Mouse (Mus musculus): ENCODE measurements around the gene Hist1h2be. TPM values are rescaled to one million over a fixed set of nuclear protein-coding genes. Genes with fewer than 3 reads are reported as not detected.
"Not testable (repeated sequence)": the region's sequence is repeated elsewhere in the genome, so short reads cannot be mapped to it uniquely, and the experiment has no call there.

Hist1h2be gene
- total RNA-seq, 2 experiments from 2014 or later = 27.7 to 32.2 TPM

DNA sequence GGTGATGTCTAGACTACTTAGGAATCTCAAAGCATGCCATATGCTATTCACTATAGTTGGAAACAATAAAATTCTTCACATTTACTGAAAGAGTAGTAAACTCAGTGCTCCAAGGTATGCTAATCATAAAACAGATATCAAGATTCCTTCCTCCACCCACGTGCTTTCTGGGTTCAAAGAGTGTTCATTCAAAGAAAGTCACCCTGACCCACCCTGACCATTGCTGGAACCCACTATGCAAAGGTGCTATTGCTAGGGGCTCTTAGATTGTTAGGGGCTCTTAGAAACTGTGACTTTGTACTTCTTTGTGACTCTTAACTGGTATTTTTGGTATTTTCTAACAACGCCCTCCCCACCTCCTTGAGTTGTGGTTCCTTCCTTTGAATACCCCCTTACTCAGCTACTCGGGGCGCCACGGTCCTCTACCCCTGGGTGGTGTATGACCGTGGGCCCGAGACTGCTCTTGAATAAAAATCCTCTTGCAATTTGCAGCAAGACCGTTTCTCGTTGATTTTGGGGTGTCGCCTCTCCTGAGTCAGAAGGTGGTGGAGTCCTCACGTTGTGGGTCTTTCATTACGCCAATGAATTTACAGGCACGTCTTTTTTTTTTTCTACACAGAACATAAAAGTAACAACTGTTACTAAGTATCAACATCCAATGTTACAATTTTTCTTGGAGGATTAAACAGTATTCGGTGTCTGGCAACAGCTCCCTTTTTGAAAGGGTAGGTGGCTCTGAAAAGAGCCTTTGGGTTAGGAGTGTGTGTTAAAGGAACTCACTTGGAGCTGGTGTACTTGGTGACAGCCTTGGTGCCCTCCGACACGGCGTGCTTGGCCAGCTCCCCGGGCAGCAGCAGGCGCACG is 47.7 kb downstream of the Hist1h2be start:
- not testable (repeated sequence) for DNase-seq

- DNase-seq = no peak
Measured at GRCm38 (mm10) chr13:23572218-23573033, 48.5 kb downstream of the Hist1h2be start.

DNA sequence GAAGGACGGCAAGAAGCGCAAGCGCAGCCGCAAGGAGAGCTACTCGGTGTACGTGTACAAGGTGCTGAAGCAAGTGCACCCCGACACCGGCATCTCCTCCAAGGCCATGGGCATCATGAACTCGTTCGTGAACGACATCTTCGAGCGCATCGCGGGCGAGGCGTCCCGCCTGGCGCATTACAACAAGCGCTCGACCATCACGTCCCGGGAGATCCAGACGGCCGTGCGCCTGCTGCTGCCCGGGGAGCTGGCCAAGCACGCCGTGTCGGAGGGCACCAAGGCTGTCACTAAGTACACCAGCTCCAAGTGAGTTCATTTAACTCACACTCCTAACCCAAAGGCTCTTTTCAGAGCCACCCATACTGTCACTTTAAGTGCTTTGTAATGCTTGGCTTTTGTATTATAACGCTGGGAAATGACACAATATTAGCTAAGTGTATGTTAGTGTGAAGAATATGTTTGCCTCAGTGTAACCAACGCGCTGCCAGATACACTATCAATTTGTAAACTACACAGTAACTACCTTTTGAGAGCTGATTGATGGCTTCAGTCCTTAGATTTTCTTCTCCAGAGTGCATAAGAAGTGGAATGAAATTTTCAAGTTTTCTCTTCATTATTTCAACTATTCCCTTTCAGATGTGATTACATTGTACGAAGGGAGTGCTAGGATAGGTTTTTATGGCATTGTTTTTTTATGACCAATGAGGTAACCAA is 49.3 kb downstream of the Hist1h2be start:
- not testable (repeated sequence) for DNase-seq

DNA sequence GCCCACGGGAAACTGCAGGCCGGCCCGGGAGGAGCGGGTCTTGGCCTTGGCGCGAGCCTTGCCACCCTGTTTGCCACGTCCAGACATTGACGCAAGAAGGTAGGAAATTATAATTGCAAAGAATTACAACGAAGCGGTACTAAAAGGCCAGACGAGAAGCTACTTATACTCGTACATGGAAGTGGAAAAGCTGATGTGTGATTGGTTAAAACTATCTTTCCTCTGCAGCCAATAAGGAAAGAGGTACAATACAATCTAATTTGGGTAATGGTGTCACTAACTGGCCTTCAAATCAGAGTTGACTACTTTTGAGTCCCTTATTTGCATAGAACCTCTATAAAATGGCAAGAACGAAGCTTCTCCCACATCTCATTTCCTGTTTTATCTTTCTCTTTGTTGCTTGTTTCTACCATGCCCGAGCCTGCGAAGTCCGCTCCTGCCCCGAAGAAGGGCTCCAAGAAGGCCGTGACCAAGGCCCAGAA is 49.9 kb downstream of the Hist1h2be start, which contains the start of the genes Hist1h2ae and Hist1h2bg:
Gene Hist1h2ae (minus strand): TSS at position 199 of the 482 bp plus-strand sequence.
Gene Hist1h2bg (plus strand): TSS at position 375 of the 482 bp plus-strand sequence.
- DNase-seq = peak; percentile 69

- DNase-seq = not testable (repeated sequence)
Measured at GRCm38 (mm10) chr13:23570261-23571021, 50.5 kb downstream of the Hist1h2be start.

- no peak for DNase-seq
Measured at GRCm38 (mm10) chr13:23564482-23564881, 56.4 kb downstream of the Hist1h2be start.

- peak; percentile 42 for DNase-seq
Measured at GRCm38 (mm10) chr13:23562699-23563462, 58.0 kb downstream of the Hist1h2be start.

- DNase-seq = peak; percentile 94
Measured at GRCm38 (mm10) chr13:23561883-23562659, 58.9 kb downstream of the Hist1h2be start, which contains the start of gene Hist1h3e. Gene Hist1h3e (minus strand): TSS chr13:23562369.

DNA sequence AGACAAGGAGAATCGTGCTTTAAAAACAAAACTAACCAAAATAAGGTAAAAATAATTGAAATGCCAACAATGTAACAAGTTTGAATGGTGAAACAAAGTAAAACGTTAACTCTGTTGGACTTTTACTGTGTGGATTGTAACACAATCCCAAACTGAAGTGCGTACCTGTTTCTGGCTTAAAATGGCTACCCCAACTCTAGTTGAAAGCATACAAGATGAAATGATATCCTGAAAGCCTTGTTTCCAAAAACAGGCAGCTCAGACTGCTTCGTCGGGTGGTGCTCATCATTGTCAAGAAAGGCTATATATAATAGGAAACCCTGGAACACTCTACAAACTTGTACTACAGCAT is 59.4 kb downstream of the Hist1h2be start:
- DNase-seq = not testable (repeated sequence)

- not testable (repeated sequence) for DNase-seq
Measured at GRCm38 (mm10) chr13:23560699-23561098, 60.2 kb downstream of the Hist1h2be start.

- no peak for DNase-seq
Measured at GRCm38 (mm10) chr13:23556906-23557305, 64.0 kb downstream of the Hist1h2be start.

GRCm38 (mm10) chr13:23555839-23556416 is 65.0 kb downstream of the Hist1h2be start:
- DNase-seq = peak; percentile 75

GRCm38 (mm10) chr13:23554925-23555838 is 65.7 kb downstream of the Hist1h2be start:
- peak; percentile 84 for DNase-seq

- no peak for DNase-seq
Measured at GRCm38 (mm10) chr13:23554393-23554792, 66.5 kb downstream of the Hist1h2be start.

DNA sequence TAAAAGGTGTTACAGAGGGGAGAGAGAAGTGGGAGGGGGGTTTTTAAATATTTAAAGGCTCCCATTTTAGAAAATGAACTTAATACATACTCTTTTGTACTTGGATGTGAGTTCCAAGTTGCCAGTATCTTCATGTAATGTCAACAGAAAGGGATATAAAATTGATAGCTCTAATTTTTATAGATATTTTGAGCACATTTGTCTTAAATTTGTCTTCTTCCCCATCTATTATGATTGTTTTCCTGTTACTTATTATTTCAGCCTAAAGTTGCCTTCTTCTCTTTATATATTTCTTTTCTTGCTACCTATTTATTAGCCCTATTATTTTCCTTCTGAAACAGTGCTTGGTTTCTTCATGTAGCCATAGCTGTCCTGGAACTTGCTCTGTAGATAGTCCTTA is 68.0 kb downstream of the Hist1h2be start, which contains the start of gene Hist1h1d:
Gene Hist1h1d (plus strand): TSS at position 301 of the 400 bp plus-strand sequence.
- DNase-seq = no peak

DNA sequence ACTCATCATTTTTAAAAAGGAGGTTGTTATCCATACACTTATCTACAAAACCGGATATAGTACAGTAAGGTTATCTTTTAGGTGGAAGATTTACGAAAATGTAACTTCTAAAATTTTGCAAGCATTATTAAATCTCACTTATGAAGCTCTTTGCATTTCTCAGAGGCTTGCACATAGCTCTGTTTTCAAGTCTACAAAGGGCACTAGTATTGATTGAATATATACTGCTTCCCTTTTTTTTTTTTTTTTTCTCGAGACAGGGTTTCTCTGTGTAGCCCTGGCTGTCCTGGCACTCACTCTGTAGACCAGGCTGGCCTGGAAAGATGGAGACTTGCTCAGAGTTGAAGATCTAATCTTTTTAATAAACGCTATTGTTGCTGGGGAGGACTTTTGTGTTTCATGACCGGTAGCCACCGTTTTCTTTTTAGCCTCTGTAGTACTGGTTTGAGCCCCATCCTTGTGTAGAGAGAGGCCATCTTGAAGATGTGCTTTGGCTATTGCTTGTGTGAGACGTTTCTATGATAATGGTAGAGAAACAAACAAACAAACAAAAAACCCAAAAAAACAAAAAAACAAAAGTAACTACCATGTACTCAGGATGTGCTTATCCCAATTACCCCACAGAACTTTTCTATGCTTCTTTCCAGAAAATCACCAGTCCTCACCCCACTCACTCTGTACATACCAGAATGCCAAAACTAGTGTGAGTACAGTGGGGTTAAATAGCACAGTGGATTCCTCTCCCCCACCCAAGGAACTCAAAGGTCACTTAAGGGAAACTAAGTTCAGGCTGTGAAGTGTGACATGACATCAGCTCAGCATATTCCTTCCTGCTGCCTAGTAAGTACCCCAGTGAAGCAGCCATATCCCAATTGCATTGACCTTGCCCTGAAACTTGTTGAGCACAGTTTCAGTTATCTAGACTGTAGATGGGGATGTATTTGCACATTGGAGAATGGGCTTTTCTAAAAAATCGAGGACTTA is 68.7 kb downstream of the Hist1h2be start:
- DNase-seq = no peak

Measured in adrenal gland, postnatal 10 days (tissue).